Comparison of ENCODE assay signal across 8 mouse cellular contexts in genomic region chr11:29171959-29172391, GRCm38 (mm10). TPM values are rescaled to one million over a fixed set of nuclear protein-coding genes. Genes with fewer than 3 reads are reported as not detected.
DNase-seq lines count a peak whose midpoint lies in the region; ATAC-seq and TF ChIP-seq lines count a peak whose summit lies in the region.

No protein-coding gene starts in this region.

- no peaks in the 10 kb centered on the region for H3K36me3 ChIP-seq in forebrain, embryonic 16.5 days (ENCODE audit: control insufficient read depth, insufficient read depth)
- H3K36me3 ChIP-seq in lung, embryonic 15.5 days = no peaks in the 10 kb centered on the region

- peak overlapping the region; percentile 97 for H3K9ac ChIP-seq in forebrain, embryonic 16.5 days (replicated peaks; ENCODE audit: low read depth, low read length)
- peak overlapping the region; percentile 58 for H3K9ac ChIP-seq in lung, embryonic 15.5 days

- H3K4me3 ChIP-seq in forebrain, embryonic 16.5 days (replicated peaks; ENCODE audit: low read length) = peak overlapping the region; percentile 92
- H3K4me3 ChIP-seq in lung, embryonic 15.5 days = peak overlapping the region; percentile 98
- peak overlapping the region; percentile 85 for H3K4me3 ChIP-seq in olfactory bulb, adult 2 months (ENCODE audit: insufficient read depth, low read depth, low read length)

- peak; percentile 22 for ATAC-seq in forebrain, embryonic 16.5 days
- ATAC-seq in lung, embryonic 15.5 days (ENCODE audit: borderline replicate concordance, extremely low read depth, low FRiP score, low TSS enrichment) = peak; percentile 24

- peak overlapping the region; percentile 41 for H3K27ac ChIP-seq in forebrain, embryonic 16.5 days (ENCODE audit: low read length)
- peak overlapping the region; percentile 96 for H3K27ac ChIP-seq in lung, embryonic 15.5 days
- H3K27ac ChIP-seq in olfactory bulb, adult 2 months (ENCODE audit: insufficient read depth, low read depth, low read length) = peak overlapping the region; percentile 49

- H3K4me1 ChIP-seq in forebrain, embryonic 16.5 days (replicated peaks; ENCODE audit: control insufficient read depth, insufficient read depth, low read length) = peaks cover 15% of the 10 kb centered on the region
- H3K4me1 ChIP-seq in lung, embryonic 15.5 days = peaks cover 7% of the 10 kb centered on the region
- no peaks in the 10 kb centered on the region for H3K4me1 ChIP-seq in olfactory bulb, adult 2 months (ENCODE audit: control insufficient read depth, insufficient read depth, low read length)

- peak overlapping the region; percentile 61 for H3K4me2 ChIP-seq in forebrain, embryonic 16.5 days (ENCODE audit: low read length)
- peak overlapping the region; percentile 81 for H3K4me2 ChIP-seq in lung, embryonic 15.5 days

- no peak for TF ChIP-seq POLR2A in olfactory bulb, adult 2 months (IDR thresholded peaks at IDR 0.05; ENCODE audit: insufficient read depth, low read depth, low read length)

- TF ChIP-seq CTCF in olfactory bulb, adult 2 months (IDR thresholded peaks at IDR 0.05; ENCODE audit: insufficient read depth, low read depth, low read length) = no peak

- no peaks in the 10 kb centered on the region for H3K9me3 ChIP-seq in forebrain, embryonic 16.5 days (ENCODE audit: control insufficient read depth, low read length)
- no peaks in the 10 kb centered on the region for H3K9me3 ChIP-seq in lung, embryonic 15.5 days

- WGBS in forebrain, embryonic 16.5 days = under 1% methylated on average over 34 of the region's 34 CpGs
- under 1% methylated on average over 34 of the region's 34 CpGs for WGBS in lung, embryonic 15.5 days
- under 1% methylated on average over 34 of the region's 34 CpGs for WGBS in olfactory bulb, adult 2 months

- DNase-seq in ES-CJ7 (ENCODE audit: low read depth, low spot score) = peak; percentile 73
- peak; percentile 55 for DNase-seq in cerebellum, adult 11 months
- DNase-seq in heart, postnatal 4 days = peak; percentile 37
- peak; percentile 53 to 57 for DNase-seq in layer of hippocampus, adult 8-10 months (ENCODE audit: low spot score in 2 of 2)
- peak; percentile 36 to 52 for DNase-seq in thymus, adult 18-20 months

- H3K27me3 ChIP-seq in forebrain, embryonic 16.5 days (replicated peaks; ENCODE audit: control insufficient read depth, insufficient read depth, low read length) = no peaks in the 10 kb centered on the region
- no peaks in the 10 kb centered on the region for H3K27me3 ChIP-seq in lung, embryonic 15.5 days

RNA-seq across cellular contexts. Expression of gene Ppp4r3b, which starts 0.7 kb away (rescaled TPM):
- 90.3 and 115 TPM in 2 replicates for polyA plus RNA-seq in forebrain, embryonic 16.5 days (2015; fragmentation: Nextera tagmentation; extraction: Ambion mirVana)
- total RNA-seq in heart, postnatal 4 days (2021) = 10 to 100 TPM; 38.3 to 40.2 TPM
- 10 to 100 TPM; 51.9 to 63.9 (median 56.3) TPM for total RNA-seq in layer of hippocampus, adult 8-10 months (2022)
- polyA plus RNA-seq in lung, embryonic 15.5 days (2015; fragmentation: Nextera tagmentation; extraction: Ambion mirVana) = 78.2 and 83.4 TPM in 2 replicates
- polyA plus RNA-seq in olfactory bulb, adult 2 months (2012; ENCODE audit: insufficient read depth, insufficient read length, low replicate concordance, missing spikeins) = not detected in 2 replicates

RNA-seq across cellular contexts. Expression of gene Pnpt1, which starts 41.4 kb away (rescaled TPM):
- polyA plus RNA-seq in forebrain, embryonic 16.5 days (2015; fragmentation: Nextera tagmentation; extraction: Ambion mirVana) = 30.4 and 33.2 TPM in 2 replicates
- total RNA-seq in heart, postnatal 4 days (2021) = 10 to 100 TPM; 33.0 to 34.6 TPM
- total RNA-seq in layer of hippocampus, adult 8-10 months (2022) = 10 to 100 TPM; 24.4 to 29.0 (median 26.2) TPM
- polyA plus RNA-seq in lung, embryonic 15.5 days (2015; fragmentation: Nextera tagmentation; extraction: Ambion mirVana) = 35.8 and 41.1 TPM in 2 replicates
- not detected in 2 replicates for polyA plus RNA-seq in olfactory bulb, adult 2 months (2012; ENCODE audit: insufficient read depth, insufficient read length, low replicate concordance, missing spikeins)

Comparison
In these comparisons a context has a peak if more than half of its experiments do, and no peak if none do; other contexts are left out.
1. Peak in every context shown above with its lines: DNase-seq, ATAC-seq, H3K4me3 ChIP-seq and H3K27ac ChIP-seq.
2. H3K27ac ChIP-seq: peak in every context shown above with its lines; median percentile 96 in lung, embryonic 15.5 days; 49 in olfactory bulb, adult 2 months; 41 in forebrain, embryonic 16.5 days.
3. RNA of gene Pnpt1, which starts 41.4 kb away (polyA plus RNA-seq): 35.8 to 41.1 TPM in lung, embryonic 15.5 days and 30.4 to 33.2 TPM in forebrain, embryonic 16.5 days; not detected in olfactory bulb, adult 2 months; every median in the first group is over 10 times any median in the second.